Mouse (Mus musculus) testis, adult 2 months (tissue): ENCODE measurements around the gene Cx3cr1. TPM values are rescaled to one million over a fixed set of nuclear protein-coding genes. Genes with fewer than 3 reads are reported as not detected.

Source experiments
- H3K27ac ChIP-seq: fragments of 200-500 bp; 2 replicates; pipeline ENCODE4 v1.5.1; 2012; ENCODE audit warnings: low read depth, low read length; ENCODE audit not compliant: control insufficient read depth, insufficient read depth
- H3K27me3 ChIP-seq: fragments of 200-500 bp; 2 replicates; pipeline ENCODE4 v1.6.1; 2012; ENCODE audit warnings: mild to moderate bottlenecking, low read length, moderate library complexity; ENCODE audit not compliant: control insufficient read depth, insufficient read depth
- H3K36me3 ChIP-seq: fragments of 200-500 bp; 2 replicates; pipeline ENCODE4 v1.6.1; 2012; ENCODE audit warnings: mild to moderate bottlenecking, low read length; ENCODE audit not compliant: control insufficient read depth, insufficient read depth
- H3K4me1 ChIP-seq: fragments of 200-500 bp; 2 replicates; pipeline ENCODE4 v1.6.1; 2012; ENCODE audit warnings: low read length; ENCODE audit not compliant: control insufficient read depth, insufficient read depth
- H3K4me3 ChIP-seq: fragments of 200-500 bp; 2 replicates; pipeline ENCODE4 v1.5.1; 2012; ENCODE audit warnings: low read depth, mild to moderate bottlenecking, low read length, moderate library complexity, mixed read lengths; ENCODE audit not compliant: control insufficient read depth
- CTCF ChIP-seq: fragments of 200-500 bp; IDR thresholded peaks from 2 replicates; pipeline ENCODE4 v1.5.1; 2012; ENCODE audit warnings: low read depth, mild to moderate bottlenecking, inconsistent platforms, low read length, moderate library complexity; ENCODE audit not compliant: control insufficient read depth, insufficient read depth, insufficient replicate concordance
- POLR2A ChIP-seq: fragments of 200-500 bp; IDR thresholded peaks from 2 replicates; pipeline ENCODE4 v1.6.1; 2012; ENCODE audit warnings: low read depth, mild to moderate bottlenecking, inconsistent platforms, low read length, moderate library complexity; ENCODE audit not compliant: control insufficient read depth
- polyA plus RNA-seq: library from polyadenylated mRNA; depleted of rRNA; stranded (reverse); fragments of >200 nt; gene quantifications from 2 replicates; pipeline ENCODE4 v1.2.3, GENCODE M21; 2012

Cx3cr1 gene
- polyA plus RNA-seq, 1 experiment = 2.7 TPM

DNA sequence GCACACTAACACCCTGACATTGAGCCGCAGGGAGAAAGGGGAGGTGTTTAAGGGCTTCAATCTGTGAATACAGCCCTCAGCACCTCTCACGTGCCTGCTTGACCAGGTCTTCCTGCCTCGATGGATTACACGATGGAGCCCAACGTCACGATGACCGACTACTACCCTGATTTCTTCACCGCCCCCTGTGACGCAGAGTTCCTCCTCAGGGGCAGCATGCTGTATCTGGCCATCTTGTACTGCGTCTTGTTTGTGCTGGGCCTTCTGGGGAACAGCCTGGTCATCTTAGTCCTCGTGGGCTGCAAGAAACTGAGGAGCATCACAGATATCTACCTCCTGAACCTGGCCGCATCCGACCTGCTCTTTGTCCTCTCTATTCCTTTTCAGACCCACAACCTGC is 24.0 kb upstream of the Cx3cr1 start:
- TF ChIP-seq POLR2A (no peak), CTCF (no peak)
- H3K36me3 ChIP-seq = no peaks in the 10 kb centered on the region
- no peak overlapping the region for H3K27ac ChIP-seq
- H3K27me3 ChIP-seq = no peaks in the 10 kb centered on the region
- no peaks in the 10 kb centered on the region for H3K4me1 ChIP-seq
- no peak overlapping the region for H3K4me3 ChIP-seq

DNA sequence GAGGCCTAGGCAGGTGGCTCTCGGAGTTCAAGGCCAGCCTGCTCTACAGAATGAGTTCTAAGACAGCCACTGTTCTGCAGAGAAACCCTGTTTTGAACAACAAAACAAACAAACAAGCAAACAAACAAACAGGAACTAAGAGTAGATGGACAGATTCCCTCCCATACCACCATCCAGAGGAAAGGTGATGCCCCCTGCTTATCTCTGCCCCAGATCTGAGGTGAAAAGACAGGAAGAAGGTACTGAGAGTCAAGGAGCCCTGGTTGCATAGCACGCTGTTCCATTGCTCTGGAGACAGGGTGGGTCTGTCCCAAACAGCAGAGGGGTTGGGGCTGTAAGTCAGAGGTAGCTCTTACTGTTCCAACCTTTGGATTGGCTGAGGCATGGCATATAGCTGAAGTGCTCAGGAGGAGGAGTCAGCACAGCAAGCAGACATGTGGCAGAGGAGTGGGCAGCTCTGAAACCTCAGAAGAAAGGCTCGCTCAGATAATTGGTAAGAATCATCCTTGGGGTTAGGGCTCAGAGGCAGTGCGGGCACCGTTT is 22.1 kb upstream of the Cx3cr1 start, which contains the start of gene Ccr8:
Ccr8 (plus strand) TSS at position 419 of the 543 bp plus-strand sequence.
- no peak within 1 kb of the TSS for H3K27ac ChIP-seq
- TF ChIP-seq CTCF (no peak), POLR2A (no peak)
- no peaks in the 10 kb centered on the region for H3K4me1 ChIP-seq
- no peaks in the 10 kb centered on the region for H3K27me3 ChIP-seq
- no peak within 1 kb of the TSS for H3K4me3 ChIP-seq
- H3K36me3 ChIP-seq = no peaks in the 10 kb centered on the region

DNA sequence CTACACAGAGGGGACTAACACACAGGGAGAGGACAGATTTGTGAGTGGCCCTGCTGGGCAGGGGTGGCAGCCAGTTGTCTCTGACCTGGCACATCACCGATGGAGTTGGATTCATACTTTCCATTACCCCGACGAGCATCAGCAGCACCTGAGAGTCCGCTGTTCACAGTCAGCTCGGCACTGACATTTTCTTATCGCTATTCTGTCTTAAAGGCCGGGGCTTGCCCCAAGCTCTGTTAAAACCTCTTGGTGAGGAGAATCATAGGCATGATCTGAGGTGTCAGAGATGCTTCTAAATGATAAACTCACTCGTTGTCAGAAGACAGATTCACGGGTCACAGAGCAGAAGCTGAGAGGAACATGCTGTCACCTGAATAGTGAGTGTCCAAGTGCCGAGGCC is 21.4 kb upstream of the Cx3cr1 start:
- H3K27me3 ChIP-seq = no peaks in the 10 kb centered on the region
- no peaks in the 10 kb centered on the region for H3K36me3 ChIP-seq
- no peak overlapping the region for H3K4me3 ChIP-seq
- TF ChIP-seq POLR2A (no peak), CTCF (no peak)
- no peak overlapping the region for H3K27ac ChIP-seq
- no peaks in the 10 kb centered on the region for H3K4me1 ChIP-seq

DNA sequence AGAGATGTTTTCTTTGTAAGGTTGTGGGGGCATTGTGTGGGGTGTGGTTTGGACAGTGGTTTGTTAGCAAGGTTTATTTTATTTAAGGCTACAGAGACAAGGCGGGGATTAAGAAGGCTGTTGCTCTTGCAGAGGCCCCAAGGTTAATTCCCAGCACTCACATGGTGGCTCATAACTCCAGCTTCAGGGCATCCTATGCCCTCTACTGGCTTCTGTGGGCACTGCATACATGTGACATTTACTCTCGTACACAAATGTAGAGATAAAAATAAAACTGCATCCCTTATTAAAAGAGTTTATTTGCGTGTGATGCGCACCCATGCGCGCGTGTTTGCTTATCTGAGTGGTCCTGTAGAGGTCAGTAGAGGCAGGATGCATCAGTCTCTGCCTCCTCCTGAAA is 19.4 kb upstream of the Cx3cr1 start:
- H3K27me3 ChIP-seq = no peaks in the 10 kb centered on the region
- H3K4me1 ChIP-seq = no peaks in the 10 kb centered on the region
- no peak overlapping the region for H3K4me3 ChIP-seq
- TF ChIP-seq CTCF (no peak), POLR2A (no peak)
- no peak overlapping the region for H3K27ac ChIP-seq
- no peaks in the 10 kb centered on the region for H3K36me3 ChIP-seq

DNA sequence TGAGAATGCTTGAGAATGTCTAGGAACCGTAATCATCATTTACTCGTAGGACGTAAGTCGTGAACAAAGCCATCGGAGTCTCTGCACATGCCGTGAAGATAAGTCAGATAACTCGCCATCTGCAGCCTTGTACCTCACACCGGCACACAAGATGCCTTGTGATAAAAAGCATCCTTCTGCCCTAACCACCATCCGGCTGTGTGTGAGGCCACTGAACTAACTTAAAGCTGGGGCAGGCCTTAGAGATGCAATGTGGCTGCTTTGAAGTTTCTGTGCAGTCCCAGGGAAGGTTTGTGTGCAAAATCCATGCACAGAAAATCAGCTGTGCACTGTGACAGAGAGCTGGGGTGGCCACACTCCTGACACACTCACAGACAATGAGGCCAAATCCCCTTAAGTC is 14.7 kb upstream of the Cx3cr1 start:
- no peaks in the 10 kb centered on the region for H3K4me1 ChIP-seq
- no peaks in the 10 kb centered on the region for H3K27me3 ChIP-seq
- H3K36me3 ChIP-seq = no peaks in the 10 kb centered on the region
- TF ChIP-seq CTCF = no peak
- no peak for TF ChIP-seq POLR2A
- no peak overlapping the region for H3K4me3 ChIP-seq
- no peak overlapping the region for H3K27ac ChIP-seq

DNA sequence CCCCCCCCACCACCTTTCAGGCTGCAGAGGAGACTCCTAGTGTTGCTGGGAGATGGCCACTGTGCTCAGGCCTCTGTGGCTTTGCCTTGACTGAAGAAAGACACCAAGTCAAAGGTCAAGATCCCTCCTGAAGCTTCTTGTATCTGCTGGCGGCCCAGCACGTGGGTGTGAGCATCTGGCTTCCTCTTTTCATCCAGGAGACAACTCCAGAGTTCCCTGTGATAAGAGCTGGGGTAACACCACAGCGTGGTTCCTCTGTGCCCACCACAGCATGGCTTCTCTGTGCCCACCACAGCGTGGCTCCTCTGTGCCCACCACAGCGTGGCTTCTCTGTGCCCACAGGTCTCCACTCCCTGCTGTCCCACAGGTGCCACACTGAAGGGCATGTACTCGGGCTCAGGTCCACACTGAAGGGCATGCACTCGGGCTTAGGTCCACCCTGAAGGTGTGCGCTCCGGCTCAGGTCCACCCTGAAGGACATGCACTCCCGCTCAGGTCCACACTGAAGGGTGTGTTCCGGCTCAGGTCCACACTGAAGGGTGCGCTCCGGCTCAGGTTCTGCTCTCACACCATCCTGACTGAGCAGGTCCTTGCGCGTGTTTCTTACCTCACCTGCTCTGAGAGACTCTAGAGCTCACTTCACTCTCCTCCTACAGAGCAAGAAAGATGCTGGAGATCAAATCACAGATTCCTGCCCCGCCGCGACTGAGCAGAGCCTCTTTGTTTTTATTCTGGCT is 13.6 kb upstream of the Cx3cr1 start:
- H3K27me3 ChIP-seq = no peaks in the 10 kb centered on the region
- H3K4me3 ChIP-seq = no peak overlapping the region
- TF ChIP-seq POLR2A (no peak), CTCF (no peak)
- no peaks in the 10 kb centered on the region for H3K36me3 ChIP-seq
- no peaks in the 10 kb centered on the region for H3K4me1 ChIP-seq
- H3K27ac ChIP-seq = no peak overlapping the region

DNA sequence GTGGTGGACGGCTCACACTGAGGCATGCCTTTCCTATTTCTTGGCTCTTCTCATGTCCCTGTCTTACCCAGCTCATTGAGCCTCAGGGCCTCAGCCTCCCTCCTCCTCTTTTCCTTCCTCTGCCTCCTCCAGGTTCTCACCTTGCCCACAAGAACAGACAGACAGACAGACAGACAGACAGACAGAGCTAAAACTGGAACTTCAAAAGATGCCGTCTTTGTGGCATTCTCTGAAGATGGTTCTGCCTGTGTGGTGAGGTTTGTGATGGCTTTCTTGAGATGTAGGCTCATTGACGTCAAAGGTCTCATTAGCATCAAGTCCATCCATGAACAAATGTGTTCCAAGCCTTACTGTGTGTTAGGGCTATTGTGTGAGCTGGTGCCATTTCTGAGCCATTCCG is 13.0 kb upstream of the Cx3cr1 start:
- Histone ChIP-seq H3K27me3 (no peaks in the 10 kb centered on the region), H3K36me3 (no peaks in the 10 kb centered on the region), H3K4me3 (no peak overlapping the region), H3K4me1 (no peaks in the 10 kb centered on the region), H3K27ac (no peak overlapping the region)
- TF ChIP-seq CTCF (no peak), POLR2A (no peak)

DNA sequence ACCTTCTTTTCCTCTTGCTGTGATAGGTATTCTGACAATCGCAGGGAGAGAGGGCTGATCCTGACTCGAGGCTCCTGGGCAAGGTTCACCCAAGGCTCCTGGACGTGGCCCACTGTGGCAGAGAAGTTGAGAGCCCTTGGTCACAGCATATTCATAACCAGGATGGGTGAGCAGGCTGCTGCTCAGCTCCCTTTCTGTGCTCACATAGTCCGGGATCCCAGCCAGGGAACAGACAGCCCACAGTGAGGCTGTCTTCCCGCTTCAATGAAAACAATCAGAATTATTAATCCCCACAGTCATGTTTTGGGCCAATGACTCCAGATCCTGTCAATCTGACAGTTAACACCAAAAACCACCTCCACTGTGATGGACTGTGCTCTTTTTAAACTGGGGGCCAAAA is 12.3 kb upstream of the Cx3cr1 start:
- no peaks in the 10 kb centered on the region for H3K4me1 ChIP-seq
- no peak overlapping the region for H3K4me3 ChIP-seq
- no peak overlapping the region for H3K27ac ChIP-seq
- no peaks in the 10 kb centered on the region for H3K36me3 ChIP-seq
- TF ChIP-seq POLR2A (no peak), CTCF (no peak)
- no peaks in the 10 kb centered on the region for H3K27me3 ChIP-seq
